Mouse (Mus musculus) liver, embryonic 14.5 days (tissue): ENCODE results near the gene Tmem232. TPM values are rescaled to one million over a fixed set of nuclear protein-coding genes. Genes with fewer than 3 reads are reported as not detected.

Experiments used
- ATAC-seq: fragments of 200-750 bp; cut with Nextera tagmentation; 2 replicates; pipeline ENCODE4 v1.8.0; 2017; ENCODE audit warnings: moderate number of reproducible peaks, mild to moderate bottlenecking, moderate library complexity; ENCODE audit not compliant: insufficient read depth
- DNase-seq, 3 experiments: peaks; one replicate each; pipeline ENCODE4 v3.0.0-alpha.2; 2012 to 2013; ENCODE audit warnings: low read depth in 3 of 3, low spot score in 3 of 3
- H3K27ac ChIP-seq: fragments of 300-500 bp; sonication (generic); 2 replicates; pipeline ENCODE4 v1.5.1; 2014; ENCODE audit warnings: moderate library complexity, mild to moderate bottlenecking, control low read depth, inconsistent platforms
- H3K27me3 ChIP-seq: fragments of 300-500 bp; sonication (generic); 2 replicates; pipeline ENCODE4 v1.6.1; 2014; ENCODE audit warnings: mild to moderate bottlenecking, low read length, moderate library complexity; ENCODE audit not compliant: control insufficient read depth, insufficient read depth
- H3K36me3 ChIP-seq: fragments of 300-500 bp; sonication (generic); replicated peaks from 2 replicates; pipeline ENCODE4 v1.6.1; 2014; ENCODE audit warnings: low read depth; ENCODE audit not compliant: control insufficient read depth, insufficient read depth
- H3K4me1 ChIP-seq, 2 experiments: fragments of 200-500 bp in 1 of 2; fragments of 300-500 bp in 1 of 2; sonication (generic) in 1 of 2; replicated peaks; 2 replicates each; pipeline ENCODE4 v1.6.1; 2012 to 2014; ENCODE audit warnings: antibody characterized with exemption in 1 of 2, inconsistent platforms in 1 of 2, low read length in 1 of 2; ENCODE audit not compliant: control insufficient read depth in 2 of 2, insufficient read depth in 2 of 2
- H3K4me2 ChIP-seq: fragments of 300-500 bp; sonication (generic); 2 replicates; pipeline ENCODE4 v1.6.1; 2014; ENCODE audit warnings: low read depth, mild to moderate bottlenecking, control low read depth, moderate library complexity
- H3K4me3 ChIP-seq, 2 experiments: fragments of 200-500 bp in 1 of 2; fragments of 300-500 bp in 1 of 2; sonication (generic) in 1 of 2; 2 replicates each; pipeline ENCODE4 v1.5.1; 2012 to 2014; ENCODE audit warnings: low read depth in 2 of 2, low read length in 2 of 2, mild to moderate bottlenecking in 2 of 2, control low read depth in 1 of 2, inconsistent platforms in 1 of 2, moderate library complexity in 1 of 2; ENCODE audit not compliant: insufficient read depth in 1 of 2
- H3K9ac ChIP-seq: fragments of 300-500 bp; sonication (generic); replicated peaks from 2 replicates; pipeline ENCODE4 v1.6.1; 2014; ENCODE audit warnings: mild to moderate bottlenecking, control low read depth, moderate library complexity
- H3K9me3 ChIP-seq: fragments of 300-500 bp; sonication (generic); 2 replicates; pipeline ENCODE4 v1.6.1; 2016; ENCODE audit warnings: low read length, mixed read lengths; ENCODE audit not compliant: control insufficient read depth
- CTCF ChIP-seq: IDR thresholded peaks from 2 replicates; pipeline ENCODE4 v1.5.1; 2016; ENCODE audit warnings: antibody characterized with exemption, low read depth, control low read depth
- EP300 ChIP-seq: IDR thresholded peaks from 2 replicates; pipeline ENCODE4 v1.6.1; 2016; ENCODE audit warnings: antibody characterized with exemption, low read depth
- WGBS: fragments of 180-500 bp; shearing (Covaris S2); extraction: QIAGEN DNeasy Blood & Tissue Kit; methylation state at CpG from one replicate; pipeline ENCODE4 v1.1.7; 2014; ENCODE audit not compliant: insufficient replicate concordance; 5-methylcytosine and 5-hydroxymethylcytosine counted together
- polyA plus RNA-seq, 2 experiments: library from polyadenylated mRNA; depleted of rRNA in 1 of 2; stranded (reverse) in 1 of 2; unstranded in 1 of 2; fragments of >200 nt; fragmentation: Nextera tagmentation in 1 of 2; extraction: Ambion mirVana in 1 of 2; gene quantifications; 2 replicates each; pipeline versions ENCODE4 v1.2.1 to v1.2.3; 2012 to 2014

Gene Tmem232
- polyA plus RNA-seq, 2 experiments, result not detected

DNA sequence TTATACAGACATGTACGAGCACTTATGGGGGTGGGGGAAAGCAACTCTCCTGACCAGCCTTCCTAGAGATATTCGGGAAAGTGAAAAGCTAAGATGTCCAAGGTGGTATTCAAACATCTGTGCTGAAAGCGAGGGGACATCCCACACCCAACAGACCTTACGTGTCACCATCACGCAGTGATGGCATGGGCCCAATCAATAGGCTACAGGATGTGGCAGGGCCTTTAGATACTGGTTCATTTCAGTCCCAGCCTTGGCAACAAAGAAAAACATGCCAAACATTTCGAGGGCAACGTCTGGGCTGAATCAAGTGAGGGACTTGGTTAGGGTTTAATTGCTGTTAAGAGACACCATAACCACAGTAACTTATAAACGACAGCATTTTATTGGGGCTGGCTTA is 34.3 kb upstream of the Tmem232 start:
- ATAC-seq (no peak), DNase-seq (no peak)
- Histone ChIP-seq H3K9me3 (no peaks in the 10 kb centered on the region), H3K27me3 (no peaks in the 10 kb centered on the region), H3K27ac (no peak overlapping the region), H3K9ac (no peak overlapping the region), H3K36me3 (peaks cover 9% of the 10 kb centered on the region), H3K4me2 (no peak overlapping the region), H3K4me3 (no peak overlapping the region), H3K4me1 (no peaks in the 10 kb centered on the region)
- no peak for TF ChIP-seq CTCF
- no peak for TF ChIP-seq EP300
- 70% methylated on average over 8 of the region's 8 CpGs for whole genome bisulfite sequencing

DNA sequence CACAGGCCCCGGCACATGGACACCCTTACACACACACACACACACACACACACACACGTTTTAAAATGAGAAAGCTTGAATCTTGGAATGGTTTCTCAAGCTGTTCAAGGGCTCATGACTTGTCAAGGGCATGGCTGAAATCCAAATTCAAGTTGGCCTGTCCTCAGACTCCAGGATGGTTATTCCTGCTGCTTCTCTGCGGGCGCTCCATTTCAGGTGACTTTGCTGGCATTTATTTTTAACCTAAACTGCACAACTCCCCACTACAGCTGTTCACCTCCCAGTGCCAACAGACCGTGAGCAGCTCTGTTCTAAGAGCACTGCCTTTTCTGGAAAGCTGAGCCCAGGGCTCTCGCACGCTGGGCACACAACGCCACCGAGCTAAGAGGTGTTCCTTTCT is 31.3 kb upstream of the Tmem232 start:
- H3K9me3 ChIP-seq, result no peaks in the 10 kb centered on the region
- WGBS, result 54% methylated on average over 9 of the region's 9 CpGs
- ATAC-seq (peak; percentile 13; the same call in 1 of the 2 replicates), DNase-seq (no peak)
- no peak overlapping the region for H3K4me3 ChIP-seq
- no peaks in the 10 kb centered on the region for H3K4me1 ChIP-seq
- H3K27me3 ChIP-seq, result no peaks in the 10 kb centered on the region
- H3K9ac ChIP-seq, result no peak overlapping the region
- no peak for TF ChIP-seq EP300
- TF ChIP-seq CTCF, result no peak
- no peaks in the 10 kb centered on the region for H3K36me3 ChIP-seq
- no peak overlapping the region for H3K27ac ChIP-seq
- H3K4me2 ChIP-seq, result no peak overlapping the region

DNA sequence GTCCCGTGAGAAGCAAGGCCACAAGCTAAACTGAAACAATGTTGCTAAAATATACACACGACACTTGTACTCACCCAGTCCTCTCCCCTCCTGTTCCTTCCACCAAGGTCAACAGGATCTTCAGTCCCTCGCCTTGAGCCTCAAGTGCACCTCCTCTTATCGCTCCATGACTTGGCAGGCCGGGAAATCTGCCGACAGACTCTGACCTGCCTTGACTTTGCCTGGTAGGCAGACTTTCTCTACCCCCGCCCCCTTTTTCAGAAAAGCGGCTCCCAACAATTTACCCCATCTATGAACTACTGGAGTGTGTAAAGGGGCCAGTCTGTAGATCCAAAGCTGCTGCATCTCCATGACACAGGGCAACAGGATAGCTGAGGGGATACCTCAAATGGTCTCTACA is 30.9 kb upstream of the Tmem232 start:
- 65% methylated on average over 8 of the region's 8 CpGs for WGBS
- ATAC-seq, result no peak
- Histone ChIP-seq H3K4me2 (no peak overlapping the region), H3K4me1 (no peaks in the 10 kb centered on the region), H3K9me3 (no peaks in the 10 kb centered on the region), H3K9ac (no peak overlapping the region), H3K27me3 (no peaks in the 10 kb centered on the region), H3K36me3 (no peaks in the 10 kb centered on the region), H3K27ac (no peak overlapping the region), H3K4me3 (no peak overlapping the region)
- no peak for DNase-seq
- TF ChIP-seq CTCF, result no peak
- no peak for TF ChIP-seq EP300

DNA sequence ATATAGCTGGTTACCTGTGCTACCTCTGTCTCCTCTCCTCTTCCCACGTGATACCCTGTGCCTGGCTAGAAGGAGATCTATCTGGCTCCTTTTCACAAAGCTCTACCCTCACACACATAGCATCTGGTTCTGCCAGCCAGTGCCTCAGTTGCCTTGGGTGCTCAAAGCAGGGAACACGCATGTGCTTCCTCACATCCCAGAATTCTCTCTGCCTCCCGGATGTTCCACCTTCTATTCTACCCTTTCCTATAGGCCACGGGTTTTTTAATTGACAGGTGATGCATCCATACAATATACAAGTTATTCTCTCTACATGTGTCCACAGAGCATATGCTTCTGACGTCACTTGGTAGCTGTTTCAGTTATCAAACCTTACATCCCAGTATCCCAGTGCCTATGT is 23.6 kb upstream of the Tmem232 start:
- H3K9me3 ChIP-seq, result no peaks in the 10 kb centered on the region
- no peak overlapping the region for H3K9ac ChIP-seq
- H3K4me2 ChIP-seq, result no peak overlapping the region
- no peaks in the 10 kb centered on the region for H3K27me3 ChIP-seq
- ATAC-seq, result no peak
- H3K27ac ChIP-seq, result no peak overlapping the region
- WGBS, result 41% methylated on average over 5 of the region's 5 CpGs
- H3K4me3 ChIP-seq, result no peak overlapping the region
- no peak for TF ChIP-seq EP300
- no peak for TF ChIP-seq CTCF
- H3K36me3 ChIP-seq, result no peaks in the 10 kb centered on the region
- no peaks in the 10 kb centered on the region for H3K4me1 ChIP-seq
- no peak for DNase-seq

DNA sequence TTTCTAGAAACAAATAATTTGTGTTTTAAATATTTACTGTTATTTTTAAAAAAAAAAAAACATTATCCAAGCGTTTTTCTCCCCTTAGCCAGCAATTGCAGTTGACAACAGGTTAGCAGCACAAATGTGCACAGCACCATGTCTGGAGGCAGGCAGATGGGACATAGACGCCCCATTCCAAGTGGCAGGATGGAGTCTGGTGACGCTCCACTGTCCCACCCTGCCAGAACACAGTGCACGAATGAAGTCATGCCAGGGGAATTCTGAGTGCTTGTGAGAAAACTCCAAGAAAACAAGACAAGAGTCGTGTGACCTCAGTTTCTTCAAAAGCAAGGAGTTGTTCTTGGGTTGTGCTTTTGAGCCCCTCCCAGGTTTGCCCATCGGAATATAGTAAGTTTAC is 22.8 kb upstream of the Tmem232 start:
- TF ChIP-seq EP300 (no peak), CTCF (no peak)
- no peaks in the 10 kb centered on the region for H3K27me3 ChIP-seq
- ATAC-seq, result no peak
- no peak overlapping the region for H3K4me2 ChIP-seq
- H3K4me1 ChIP-seq, result no peaks in the 10 kb centered on the region
- H3K27ac ChIP-seq, result no peak overlapping the region
- no peak overlapping the region for H3K9ac ChIP-seq
- no peak overlapping the region for H3K4me3 ChIP-seq
- WGBS, result 54% methylated on average over 6 of the region's 6 CpGs
- no peaks in the 10 kb centered on the region for H3K9me3 ChIP-seq
- DNase-seq, result no peak
- H3K36me3 ChIP-seq, result no peaks in the 10 kb centered on the region
